Mouse (Mus musculus) testis, adult 2 months (tissue): ENCODE data around the gene Cass4. TPM values are rescaled to one million over a fixed set of nuclear protein-coding genes. Genes with fewer than 3 reads are reported as not detected.

Source experiments
- H3K27ac ChIP-seq: fragments of 200-500 bp; 2 replicates; pipeline ENCODE4 v1.5.1; 2012; ENCODE audit warnings: low read depth, low read length; ENCODE audit not compliant: control insufficient read depth, insufficient read depth
- H3K27me3 ChIP-seq: fragments of 200-500 bp; 2 replicates; pipeline ENCODE4 v1.6.1; 2012; ENCODE audit warnings: mild to moderate bottlenecking, low read length, moderate library complexity; ENCODE audit not compliant: control insufficient read depth, insufficient read depth
- H3K36me3 ChIP-seq: fragments of 200-500 bp; 2 replicates; pipeline ENCODE4 v1.6.1; 2012; ENCODE audit warnings: mild to moderate bottlenecking, low read length; ENCODE audit not compliant: control insufficient read depth, insufficient read depth
- H3K4me1 ChIP-seq: fragments of 200-500 bp; 2 replicates; pipeline ENCODE4 v1.6.1; 2012; ENCODE audit warnings: low read length; ENCODE audit not compliant: control insufficient read depth, insufficient read depth
- H3K4me3 ChIP-seq: fragments of 200-500 bp; 2 replicates; pipeline ENCODE4 v1.5.1; 2012; ENCODE audit warnings: low read depth, mild to moderate bottlenecking, low read length, moderate library complexity, mixed read lengths; ENCODE audit not compliant: control insufficient read depth
- CTCF ChIP-seq: fragments of 200-500 bp; IDR thresholded peaks from 2 replicates; pipeline ENCODE4 v1.5.1; 2012; ENCODE audit warnings: low read depth, mild to moderate bottlenecking, inconsistent platforms, low read length, moderate library complexity; ENCODE audit not compliant: control insufficient read depth, insufficient read depth, insufficient replicate concordance
- POLR2A ChIP-seq: fragments of 200-500 bp; IDR thresholded peaks from 2 replicates; pipeline ENCODE4 v1.6.1; 2012; ENCODE audit warnings: low read depth, mild to moderate bottlenecking, inconsistent platforms, low read length, moderate library complexity; ENCODE audit not compliant: control insufficient read depth
- polyA plus RNA-seq: library from polyadenylated mRNA; depleted of rRNA; stranded (reverse); fragments of >200 nt; gene quantifications from 2 replicates; pipeline ENCODE4 v1.2.3, GENCODE M21; 2012

The Cass4 gene
- polyA plus RNA-seq, 1 experiment: 0.31 TPM

GRCm38 (mm10) chr2:172439843-172440639, 46.4 kb downstream of the Cass4 start, which contains the start of gene Rtf2:
Rtf2 (plus strand) TSS chr2:172440556.
- peak within 1 kb of the TSS; percentile 89 for H3K27ac ChIP-seq
- peak within 1 kb of the TSS; percentile 96 for H3K4me3 ChIP-seq
- no peaks in the 10 kb centered on the region for H3K36me3 ChIP-seq
- H3K27me3 ChIP-seq: no peaks in the 10 kb centered on the region
- H3K4me1 ChIP-seq: peaks cover 5% of the 10 kb centered on the region
- no peak for TF ChIP-seq CTCF
- no peak; the same call in none of the 2 replicates for TF ChIP-seq POLR2A

DNA sequence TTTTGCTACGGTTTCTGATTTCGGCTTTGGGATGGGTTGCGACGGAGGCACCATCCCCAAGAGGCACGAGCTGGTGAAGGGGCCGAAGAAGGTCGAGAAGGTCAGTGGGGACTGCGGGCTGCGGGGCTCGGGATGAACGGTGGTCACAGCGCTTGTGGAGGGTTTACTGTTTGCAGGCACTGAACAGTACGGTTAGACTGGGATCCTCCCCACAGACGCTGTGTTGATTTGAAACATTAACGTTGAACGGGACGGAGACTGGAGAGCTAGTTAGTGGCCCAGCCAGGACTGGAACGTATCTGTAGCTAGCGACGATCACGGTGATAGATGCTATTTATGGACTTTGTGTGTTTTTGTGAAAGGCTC, 47.0 kb downstream of the Cass4 start:
- Histone ChIP-seq H3K4me3 (peak overlapping the region; percentile 96), H3K36me3 (no peaks in the 10 kb centered on the region), H3K4me1 (peaks cover 5% of the 10 kb centered on the region), H3K27me3 (no peaks in the 10 kb centered on the region), H3K27ac (peak overlapping the region; percentile 81)
- TF ChIP-seq CTCF: no peak
- no peak for TF ChIP-seq POLR2A

DNA sequence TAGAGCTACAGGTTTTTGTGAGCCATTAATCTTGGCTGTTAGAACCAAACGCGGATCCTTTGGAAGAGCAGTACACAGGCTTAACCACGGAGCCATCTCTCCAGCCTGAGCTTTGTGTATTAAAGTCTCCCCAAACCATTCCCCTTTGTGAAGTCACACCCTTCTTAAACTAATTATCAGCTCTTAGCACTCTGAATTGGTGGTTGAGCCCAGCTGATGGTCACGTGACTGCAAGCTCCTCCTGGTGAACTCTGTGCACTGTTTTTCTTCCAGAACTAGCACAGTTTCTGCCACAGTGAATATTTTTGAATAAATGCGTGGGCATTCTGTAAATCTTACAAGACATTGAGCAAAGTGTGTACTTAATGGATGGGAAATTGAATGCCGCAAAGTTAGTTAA, 47.6 kb downstream of the Cass4 start:
- H3K27ac ChIP-seq: peak overlapping the region; percentile 81
- peaks cover 5% of the 10 kb centered on the region for H3K4me1 ChIP-seq
- H3K4me3 ChIP-seq: peak overlapping the region; percentile 96
- no peak for TF ChIP-seq CTCF
- no peaks in the 10 kb centered on the region for H3K27me3 ChIP-seq
- H3K36me3 ChIP-seq: peaks cover 1% of the 10 kb centered on the region; the same call in 1 of the 2 replicates

DNA sequence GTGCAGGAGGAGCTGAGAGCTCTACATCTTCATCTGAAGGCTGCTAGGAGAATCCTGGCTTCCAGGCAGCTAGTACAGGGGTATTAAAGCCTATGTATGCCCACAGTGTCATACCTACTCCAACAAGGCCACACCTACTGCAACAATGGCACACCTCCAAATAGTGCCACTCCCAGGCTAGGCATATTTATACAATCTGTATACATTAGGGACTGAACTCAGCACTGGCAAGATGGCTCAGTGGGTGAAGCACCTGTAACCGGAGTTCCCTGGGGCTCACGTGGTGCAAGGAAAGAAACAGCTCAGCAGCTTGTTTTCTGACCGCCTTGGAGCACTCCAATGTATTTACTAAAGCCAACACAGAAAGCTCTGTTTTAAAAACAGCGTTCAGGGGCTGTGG, 52.0 kb downstream of the Cass4 start:
- Histone ChIP-seq H3K36me3 (peaks cover 8% of the 10 kb centered on the region), H3K4me3 (no peak overlapping the region), H3K27me3 (no peaks in the 10 kb centered on the region), H3K4me1 (peaks cover 5% of the 10 kb centered on the region), H3K27ac (no peak overlapping the region)
- no peak for TF ChIP-seq POLR2A
- no peak for TF ChIP-seq CTCF

DNA sequence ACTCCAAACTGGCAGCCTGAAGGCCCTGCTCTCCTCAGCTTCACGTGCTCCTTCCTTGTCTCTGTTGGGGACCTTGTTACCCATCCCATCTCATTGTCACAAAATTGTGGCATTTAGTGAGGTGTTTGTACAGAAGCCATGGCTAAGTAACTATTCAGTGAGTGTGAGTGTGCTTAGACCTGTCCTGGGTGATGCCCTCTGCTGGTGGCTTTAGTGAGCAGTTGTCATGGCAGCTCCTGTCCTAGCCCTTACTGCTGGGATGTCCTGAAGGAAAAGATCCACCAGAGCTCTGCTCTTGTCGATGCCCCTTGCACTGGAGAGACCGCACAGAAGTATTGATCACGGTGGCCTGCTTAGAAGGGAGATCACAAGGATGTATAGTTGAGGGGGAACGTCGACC, 53.7 kb downstream of the Cass4 start:
- H3K4me1 ChIP-seq: no peaks in the 10 kb centered on the region
- no peaks in the 10 kb centered on the region for H3K27me3 ChIP-seq
- peaks cover 8% of the 10 kb centered on the region for H3K36me3 ChIP-seq
- H3K4me3 ChIP-seq: peak overlapping the region; percentile 15; the same call in 1 of the 2 replicates
- H3K27ac ChIP-seq: no peak overlapping the region
- TF ChIP-seq CTCF (peak; percentile 26; the same call in 1 of the 2 replicates), POLR2A (no peak)

- Histone ChIP-seq H3K27me3 (no peaks in the 10 kb centered on the region), H3K36me3 (peaks cover 8% of the 10 kb centered on the region), H3K4me1 (no peaks in the 10 kb centered on the region), H3K4me3 (no peak overlapping the region), H3K27ac (peak overlapping the region; percentile 49; the same call in 1 of the 2 replicates)
- no peak for TF ChIP-seq CTCF
- no peak for TF ChIP-seq POLR2A
These were observed 54.7 kb downstream of the Cass4 start for GRCm38 (mm10) chr2:172448329-172448728.

GRCm38 (mm10) chr2:172450640-172451039, 57.0 kb downstream of the Cass4 start:
- TF ChIP-seq CTCF (no peak), POLR2A (no peak)
- H3K4me1 ChIP-seq: no peaks in the 10 kb centered on the region
- no peak overlapping the region for H3K4me3 ChIP-seq
- no peak overlapping the region for H3K27ac ChIP-seq
- peaks cover 8% of the 10 kb centered on the region for H3K36me3 ChIP-seq
- no peaks in the 10 kb centered on the region for H3K27me3 ChIP-seq
